Comparison of ENCODE assay signal across 11 mouse cellular contexts in the genomic region with DNA sequence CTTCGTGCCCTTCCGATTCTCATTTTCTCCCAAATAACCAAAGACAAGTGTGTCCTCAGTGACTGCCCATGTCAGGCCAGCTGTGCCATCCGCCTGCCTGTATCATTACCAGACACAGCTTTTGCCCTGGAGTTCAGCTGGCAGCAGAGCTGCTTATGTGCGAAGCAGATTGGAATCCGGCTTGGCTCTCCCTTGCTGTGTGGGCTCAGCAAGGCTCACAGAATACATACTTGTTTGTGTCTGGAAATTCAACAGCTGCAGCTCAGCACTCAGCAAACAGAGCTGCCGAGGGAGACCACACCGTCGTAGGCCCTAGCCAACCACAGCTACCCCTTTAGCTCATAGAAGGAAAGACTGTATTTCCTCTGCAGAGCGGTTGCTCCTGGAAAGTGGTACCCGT. TPM values are rescaled to one million over a fixed set of nuclear protein-coding genes. Genes with fewer than 3 reads are reported as not detected.
DNase-seq lines count a peak whose midpoint lies in the region; ATAC-seq lines count a peak whose summit lies in the region.
"Had no signal": no experiment of that assay in that cellular context is flagged by ENCODE, and none has a peak within 500 bp of the region (broad histone marks: within the 10 kb centered on the region; RNA-seq: fewer than 3 reads in every experiment).

No protein-coding gene starts in this region.

- H3K4me3 ChIP-seq in midbrain, embryonic 14.5 days (replicated peaks; ENCODE audit: low read depth, low read length): no peak overlapping the region
- no peak overlapping the region for H3K4me3 ChIP-seq in midbrain, embryonic 11.5 days (ENCODE audit: low read depth, low read length)
- H3K4me3 ChIP-seq in stomach, embryonic 16.5 days (replicated peaks; ENCODE audit: low read length): no peak overlapping the region
- no peak overlapping the region for H3K4me3 ChIP-seq in forebrain, embryonic 12.5 days (replicated peaks)
- H3K4me3 ChIP-seq in forebrain, embryonic 10.5 days: no peak overlapping the region
- H3K4me3 ChIP-seq: liver, embryonic 15.5 days had no signal

- no peaks in the 10 kb centered on the region for H3K36me3 ChIP-seq in midbrain, embryonic 14.5 days (ENCODE audit: control insufficient read depth, insufficient read depth, low read length)
- H3K36me3 ChIP-seq in midbrain, embryonic 11.5 days (ENCODE audit: control insufficient read depth, insufficient read depth, low read length): no peaks in the 10 kb centered on the region
- no peaks in the 10 kb centered on the region for H3K36me3 ChIP-seq in stomach, embryonic 16.5 days (ENCODE audit: control insufficient read depth, insufficient read depth, low read length)
- no peaks in the 10 kb centered on the region for H3K36me3 ChIP-seq in forebrain, embryonic 12.5 days (replicated peaks)
- no peaks in the 10 kb centered on the region for H3K36me3 ChIP-seq in forebrain, embryonic 10.5 days (replicated peaks)
- H3K36me3 ChIP-seq: liver, embryonic 15.5 days had no signal

- H3K27ac ChIP-seq in midbrain, embryonic 14.5 days (replicated peaks; ENCODE audit: low read depth, low read length): no peak overlapping the region
- H3K27ac ChIP-seq in midbrain, embryonic 11.5 days (ENCODE audit: low read depth, low read length): no peak overlapping the region
- peak overlapping the region; percentile 82 for H3K27ac ChIP-seq in stomach, embryonic 16.5 days (ENCODE audit: low read length)
- H3K27ac ChIP-seq in forebrain, embryonic 12.5 days: no peak overlapping the region
- no peak overlapping the region for H3K27ac ChIP-seq in forebrain, embryonic 10.5 days
- H3K27ac ChIP-seq: liver, embryonic 15.5 days had no signal

- peak; percentile 33 to 35 for DNase-seq in heart, adult 18-20 months
- DNase-seq in heart, adult 8-10 months (ENCODE audit: low spot score): no peak
- DNase-seq in midbrain, embryonic 14.5 days: peak; percentile 18
- no peak for DNase-seq in midbrain, embryonic 11.5 days (ENCODE audit: low spot score, missing footprints)
- DNase-seq in layer of hippocampus, postnatal 14 days (ENCODE audit: low spot score in 2 of 2): peak; percentile 46 to 49
- DNase-seq in forebrain, embryonic 10.5 days (ENCODE audit: extremely low spot score, low spot score): no peak
- DNase-seq: cerebellum, adult 18-20 months; kidney, adult 18-20 months had no signal

- 82% methylated on average over 10 of the region's 10 CpGs for WGBS in midbrain, embryonic 14.5 days
- WGBS in midbrain, embryonic 11.5 days: 80% methylated on average over 10 of the region's 10 CpGs
- WGBS in stomach, embryonic 16.5 days: 40% methylated on average over 10 of the region's 10 CpGs
- 85% methylated on average over 10 of the region's 10 CpGs for WGBS in forebrain, embryonic 12.5 days
- 87% methylated on average over 10 of the region's 10 CpGs for WGBS in forebrain, embryonic 10.5 days

- ATAC-seq in midbrain, embryonic 14.5 days (ENCODE audit: low FRiP score, low TSS enrichment): no peak
- no peak for ATAC-seq in midbrain, embryonic 11.5 days (ENCODE audit: low FRiP score)
- ATAC-seq in stomach, embryonic 16.5 days (ENCODE audit: insufficient read depth, low FRiP score): peak; percentile 88
- no peak for ATAC-seq in forebrain, embryonic 12.5 days (ENCODE audit: low FRiP score)

- H3K27me3 ChIP-seq in midbrain, embryonic 14.5 days (ENCODE audit: control insufficient read depth, insufficient read depth, low read length): no peaks in the 10 kb centered on the region
- H3K27me3 ChIP-seq in midbrain, embryonic 11.5 days (ENCODE audit: control insufficient read depth, insufficient read depth, low read length): no peaks in the 10 kb centered on the region
- H3K27me3 ChIP-seq in stomach, embryonic 16.5 days (ENCODE audit: control insufficient read depth, insufficient read depth, low read length): no peaks in the 10 kb centered on the region
- no peaks in the 10 kb centered on the region for H3K27me3 ChIP-seq in forebrain, embryonic 12.5 days
- no peaks in the 10 kb centered on the region for H3K27me3 ChIP-seq in forebrain, embryonic 10.5 days (ENCODE audit: poor library complexity, severe bottlenecking)
- H3K27me3 ChIP-seq: liver, embryonic 15.5 days had no signal

- no peaks in the 10 kb centered on the region for H3K9me3 ChIP-seq in midbrain, embryonic 14.5 days (ENCODE audit: control insufficient read depth, low read length)
- H3K9me3 ChIP-seq in midbrain, embryonic 11.5 days (ENCODE audit: control insufficient read depth, low read length): no peaks in the 10 kb centered on the region
- no peaks in the 10 kb centered on the region for H3K9me3 ChIP-seq in stomach, embryonic 16.5 days (replicated peaks; ENCODE audit: control insufficient read depth, low read length)
- no peaks in the 10 kb centered on the region for H3K9me3 ChIP-seq in forebrain, embryonic 12.5 days
- no peaks in the 10 kb centered on the region for H3K9me3 ChIP-seq in forebrain, embryonic 10.5 days
- H3K9me3 ChIP-seq: liver, embryonic 15.5 days had no signal

- H3K4me1 ChIP-seq in midbrain, embryonic 14.5 days (ENCODE audit: control insufficient read depth, insufficient read depth, low read length): no peaks in the 10 kb centered on the region
- H3K4me1 ChIP-seq in midbrain, embryonic 11.5 days (ENCODE audit: control insufficient read depth, insufficient read depth, low read length): no peaks in the 10 kb centered on the region
- H3K4me1 ChIP-seq in stomach, embryonic 16.5 days (ENCODE audit: control insufficient read depth, insufficient read depth, low read length): peaks cover 12% of the 10 kb centered on the region
- H3K4me1 ChIP-seq in forebrain, embryonic 12.5 days: no peaks in the 10 kb centered on the region
- peaks cover 3% of the 10 kb centered on the region; the same call in 1 of the 2 replicates for H3K4me1 ChIP-seq in forebrain, embryonic 10.5 days
- H3K4me1 ChIP-seq: liver, embryonic 15.5 days had no signal

- no peak overlapping the region for H3K4me2 ChIP-seq in midbrain, embryonic 14.5 days (ENCODE audit: low read length)
- H3K4me2 ChIP-seq in midbrain, embryonic 11.5 days: no peak overlapping the region
- no peak overlapping the region for H3K4me2 ChIP-seq in stomach, embryonic 16.5 days (ENCODE audit: low read depth, low read length)
- H3K4me2 ChIP-seq in forebrain, embryonic 12.5 days: no peak overlapping the region
- H3K4me2 ChIP-seq: liver, embryonic 15.5 days had no signal

- H3K9ac ChIP-seq in midbrain, embryonic 14.5 days (replicated peaks; ENCODE audit: low read length): no peak overlapping the region
- no peak overlapping the region for H3K9ac ChIP-seq in midbrain, embryonic 11.5 days (ENCODE audit: low read length)
- no peak overlapping the region for H3K9ac ChIP-seq in stomach, embryonic 16.5 days (ENCODE audit: low read length)
- H3K9ac ChIP-seq in forebrain, embryonic 12.5 days: no peak overlapping the region
- H3K9ac ChIP-seq: liver, embryonic 15.5 days had no signal

RNA-seq across cellular contexts. Expression of gene Adamts8, which starts 22.3 kb away (rescaled TPM):
- total RNA-seq in heart, adult 18-20 months (2021): 1 to 10 TPM; 2.1 to 2.8 TPM
- total RNA-seq in heart, adult 8-10 months (2022): 1 to 10 TPM; 2.2 to 3.3 (median 2.9) TPM
- polyA plus RNA-seq in midbrain, embryonic 14.5 days (2014; fragmentation: Nextera tagmentation; extraction: Ambion mirVana): 1.1 and 1.7 TPM in 2 replicates
- polyA plus RNA-seq in midbrain, embryonic 11.5 days (2014; fragmentation: Nextera tagmentation; extraction: Ambion mirVana): 0.33 and 0.57 TPM in 2 replicates
- total RNA-seq in layer of hippocampus, postnatal 14 days (2021): 1 to 10 TPM; 5.8 to 8.0 TPM
- polyA plus RNA-seq in stomach, embryonic 16.5 days (2015; fragmentation: Nextera tagmentation; extraction: Ambion mirVana): 6.3 and 6.5 TPM in 2 replicates
- 0.54 and 0.60 TPM in 2 replicates for polyA plus RNA-seq in forebrain, embryonic 12.5 days (2016; fragmentation: Nextera tagmentation; extraction: Ambion mirVana)
- 0.42 and 0.76 TPM in 2 replicates for polyA plus RNA-seq in forebrain, embryonic 10.5 days (2016; fragmentation: Nextera tagmentation; extraction: Ambion mirVana)

RNA-seq across cellular contexts. Expression of gene Adamts15, which starts 42.4 kb away (rescaled TPM):
- total RNA-seq in heart, adult 18-20 months (2021): 1 to 10 TPM; 4.8 to 5.9 TPM
- 1 to 10 TPM; 4.6 to 7.1 (median 5.9) TPM for total RNA-seq in heart, adult 8-10 months (2022)
- 3.1 and 3.8 TPM in 2 replicates for polyA plus RNA-seq in midbrain, embryonic 14.5 days (2014; fragmentation: Nextera tagmentation; extraction: Ambion mirVana)
- 2.8 and 3.2 TPM in 2 replicates for polyA plus RNA-seq in midbrain, embryonic 11.5 days (2014; fragmentation: Nextera tagmentation; extraction: Ambion mirVana)
- 1 to 10 TPM; 6.2 to 9.9 TPM for total RNA-seq in layer of hippocampus, postnatal 14 days (2021)
- 9.1 and 10.2 TPM in 2 replicates for polyA plus RNA-seq in stomach, embryonic 16.5 days (2015; fragmentation: Nextera tagmentation; extraction: Ambion mirVana)
- polyA plus RNA-seq in forebrain, embryonic 12.5 days (2016; fragmentation: Nextera tagmentation; extraction: Ambion mirVana): 7.1 and 7.2 TPM in 2 replicates
- 8.2 and 8.6 TPM in 2 replicates for polyA plus RNA-seq in forebrain, embryonic 10.5 days (2016; fragmentation: Nextera tagmentation; extraction: Ambion mirVana)

Comparison
In these comparisons a context has a peak if more than half of its experiments do, and no peak if none do; other contexts are left out.
1. DNase-seq: peak in heart, adult 18-20 months (2 of 2), midbrain, embryonic 14.5 days (single experiment) and layer of hippocampus, postnatal 14 days (2 of 2); none in heart, adult 8-10 months (single experiment), midbrain, embryonic 11.5 days (single experiment) and forebrain, embryonic 10.5 days (single experiment).